In genomic region chr3:70873688-70874551, GRCm38 (mm10) we compare ENCODE assay signal across 10 mouse cellular contexts.
DNase-seq lines count a peak whose midpoint lies in the region; ATAC-seq and TF ChIP-seq lines count a peak whose summit lies in the region.
"Had no signal": no experiment of that assay in that cellular context is flagged by ENCODE, and none has a peak within 500 bp of the region (broad histone marks: within the 10 kb centered on the region; RNA-seq: fewer than 3 reads in every experiment).

No protein-coding gene starts in this region.

- WGBS in stomach, postnatal 0 days, result 70% methylated on average over 9 of the region's 9 CpGs

- no peak overlapping the region for H3K9ac ChIP-seq in stomach, postnatal 0 days (ENCODE audit: low read length)

- no peaks in the 10 kb centered on the region for H3K36me3 ChIP-seq in stomach, postnatal 0 days (ENCODE audit: control insufficient read depth, insufficient read depth, low read length)

- no peak for TF ChIP-seq EP300 in stomach, postnatal 0 days (optimal IDR thresholded peaks at IDR 0.05)

- TF ChIP-seq CTCF in stomach, postnatal 0 days (IDR thresholded peaks at IDR 0.05; ENCODE audit: low read depth), result no peak

- no peak overlapping the region for H3K4me2 ChIP-seq in stomach, postnatal 0 days (replicated peaks; ENCODE audit: low read depth)

- peak; percentile 1 for DNase-seq in gastrocnemius, adult 18-20 months (ENCODE audit: low spot score)
- DNase-seq in gastrocnemius, postnatal 10 days, result no peak
- DNase-seq in right cerebral cortex, adult 18-20 months, result peak; percentile 6
- no peak for DNase-seq in right cerebral cortex, postnatal 25 days
- peak; percentile 1 to 3 for DNase-seq in heart, postnatal 36 days
- DNase-seq in telencephalon, adult 2 months (ENCODE audit: low read depth, low spot score), result peak; percentile 42
- no peak for DNase-seq in stomach, postnatal 0 days (ENCODE audit: low spot score)
- no peak for DNase-seq in gastrocnemius, adult 8-10 months (ENCODE audit: low spot score in 2 of 2)
- DNase-seq: kidney, adult 8-10 months had no signal

- intact Hi-C loops in heart, postnatal 36 days (cut with DNase I), result no loop called here

- no peak for ATAC-seq in stomach, postnatal 0 days (ENCODE audit: low FRiP score, low TSS enrichment)

- H3K9me3 ChIP-seq in stomach, postnatal 0 days (ENCODE audit: control insufficient read depth, low read length), result no peaks in the 10 kb centered on the region

- no peak overlapping the region for H3K27ac ChIP-seq in stomach, postnatal 0 days (replicated peaks)

- no peaks in the 10 kb centered on the region for H3K27me3 ChIP-seq in stomach, postnatal 0 days (ENCODE audit: control insufficient read depth, insufficient read depth, low read length)

- no peaks in the 10 kb centered on the region for H3K4me1 ChIP-seq in stomach, postnatal 0 days (replicated peaks; ENCODE audit: control insufficient read depth, insufficient read depth)

- H3K4me3 ChIP-seq in stomach, postnatal 0 days (ENCODE audit: low read depth, low read length), result no peak overlapping the region
- H3K4me3 ChIP-seq: erythroblast, embryonic 14.5 days had no signal

Comparison
In these comparisons a context has a peak if more than half of its experiments do, and no peak if none do; other contexts are left out.
1. DNase-seq: peak in gastrocnemius, adult 18-20 months (single experiment), right cerebral cortex, adult 18-20 months (single experiment), heart, postnatal 36 days (2 of 2) and telencephalon, adult 2 months (single experiment); none in gastrocnemius, postnatal 10 days (single experiment), right cerebral cortex, postnatal 25 days (single experiment), stomach, postnatal 0 days (single experiment) and gastrocnemius, adult 8-10 months (0 of 2).